Mouse (Mus musculus): ENCODE measurements around the gene Ear1.
"Not testable (repeated sequence)": the region's sequence is repeated elsewhere in the genome, so short reads cannot be mapped to it uniquely, and the experiment has no call there.

Gene Ear1

GRCm38 (mm10) chr14:43796905-43797470 is 78.3 kb downstream of the Ear1 start:
- not testable (repeated sequence) for DNase-seq (ENCODE audit: low spot score in 2 of 2)

GRCm38 (mm10) chr14:43796069-43796904 is 79.0 kb downstream of the Ear1 start:
- no peak for DNase-seq (ENCODE audit: low spot score in 2 of 2)

GRCm38 (mm10) chr14:43793811-43794210 is 81.5 kb downstream of the Ear1 start:
- not testable (repeated sequence) for DNase-seq (ENCODE audit: low spot score in 2 of 2)

GRCm38 (mm10) chr14:43784645-43785044 is 90.7 kb downstream of the Ear1 start, which contains the start of gene Gm8180:
Gene Gm8180, minus strand, starts transcription at chr14:43784745.
- not testable (repeated sequence) for DNase-seq (ENCODE audit: low spot score in 2 of 2)

Measured in spleen, postnatal 4 days (tissue).